Comparison of ENCODE assay signal across 11 mouse cellular contexts in genomic region chr11:99121218-99121631, GRCm38 (mm10). TPM values are rescaled to one million over a fixed set of nuclear protein-coding genes. Genes with fewer than 3 reads are reported as not detected.
DNase-seq lines count a peak whose midpoint lies in the region; ATAC-seq and TF ChIP-seq lines count a peak whose summit lies in the region.
"Had no signal": no experiment of that assay in that cellular context is flagged by ENCODE, and none has a peak within 500 bp of the region (broad histone marks: within the 10 kb centered on the region; RNA-seq: fewer than 3 reads in every experiment).

No protein-coding gene starts in this region.

- peak overlapping the region; percentile 81 for H3K27ac ChIP-seq in gastrocnemius, adult 2 months
- peak overlapping the region; percentile 94 for H3K27ac ChIP-seq in embryonic facial prominence, embryonic 12.5 days
- H3K27ac ChIP-seq in limb, embryonic 13.5 days, result peak overlapping the region; percentile 89

- no peaks in the 10 kb centered on the region for H3K36me3 ChIP-seq in embryonic facial prominence, embryonic 12.5 days
- H3K36me3 ChIP-seq in limb, embryonic 13.5 days, result no peaks in the 10 kb centered on the region

- no peak for DNase-seq in gastrocnemius, adult 2 months
- DNase-seq in gastrocnemius, postnatal 25 days, result no peak
- peak; percentile 73 to 84 for DNase-seq in left cerebral cortex, adult 18-20 months (ENCODE audit: low spot score in 2 of 2)
- no peak for DNase-seq in left cerebral cortex, postnatal 4 days
- no peak for DNase-seq in cerebellum, adult 9-11 months
- no peak for DNase-seq in testis, postnatal 10 days (ENCODE audit: low spot score)
- DNase-seq: cerebellum, postnatal 36 days; kidney, adult 9 months had no signal

- H3K9ac ChIP-seq in embryonic facial prominence, embryonic 12.5 days, result no peak overlapping the region
- no peak overlapping the region for H3K9ac ChIP-seq in limb, embryonic 13.5 days

- H3K27me3 ChIP-seq in embryonic facial prominence, embryonic 12.5 days, result no peaks in the 10 kb centered on the region
- H3K27me3 ChIP-seq in limb, embryonic 13.5 days, result no peaks in the 10 kb centered on the region

- H3K9me3 ChIP-seq in embryonic facial prominence, embryonic 12.5 days, result no peaks in the 10 kb centered on the region
- H3K9me3 ChIP-seq in limb, embryonic 13.5 days, result peaks cover 5% of the 10 kb centered on the region; the same call in 1 of the 2 replicates

- H3K4me1 ChIP-seq in embryonic facial prominence, embryonic 12.5 days, result peaks cover 49% of the 10 kb centered on the region
- H3K4me1 ChIP-seq in limb, embryonic 13.5 days, result peaks cover 34% of the 10 kb centered on the region

- WGBS in embryonic facial prominence, embryonic 12.5 days, result 37% methylated on average over 14 of the region's 14 CpGs
- 34% methylated on average over 14 of the region's 14 CpGs for WGBS in limb, embryonic 13.5 days

- intact Hi-C loops in gastrocnemius, adult 2 months (cut with DNase I), result loop anchor here (10.0 kb wide), 1 partner anchor 196 kb away; the partner anchor contains the start of gene Rara
- intact Hi-C loops in left cerebral cortex, postnatal 4 days (cut with DNase I), result loop anchor here (10.0 kb wide), 1 partner anchor 196 kb away; the partner anchor contains the start of gene Rara

- TF ChIP-seq CTCF in gastrocnemius, adult 2 months (IDR thresholded peaks at IDR 0.05), result no peak

- 0 out of 2 replicates have a peak, but pooled peaks have one; percentile 50 for ATAC-seq in embryonic facial prominence, embryonic 12.5 days (ENCODE audit: insufficient number of reproducible peaks, insufficient read depth, low FRiP score, low TSS enrichment)
- ATAC-seq in limb, embryonic 13.5 days (ENCODE audit: low FRiP score, low read depth), result no peak

- no peak overlapping the region for H3K4me2 ChIP-seq in embryonic facial prominence, embryonic 12.5 days (replicated peaks)
- H3K4me2 ChIP-seq in limb, embryonic 13.5 days (replicated peaks), result no peak overlapping the region

- H3K4me3 ChIP-seq in gastrocnemius, adult 2 months, result no peak overlapping the region
- no peak overlapping the region for H3K4me3 ChIP-seq in embryonic facial prominence, embryonic 12.5 days
- H3K4me3 ChIP-seq in limb, embryonic 13.5 days, result no peak overlapping the region

RNA-seq across cellular contexts. Expression of gene Tns4, which starts 32.1 kb away (rescaled TPM):
- total RNA-seq in gastrocnemius, adult 2 months (2021), result under 1 TPM in 1 of 2 experiments, not detected in 1; 0.22 TPM
- total RNA-seq in gastrocnemius, postnatal 25 days (2021), result under 1 TPM in 1 of 2 experiments, not detected in 1; 0.05 TPM
- total RNA-seq in left cerebral cortex, adult 18-20 months (2021), result under 1 TPM; 0.14 to 0.16 TPM
- total RNA-seq in left cerebral cortex, postnatal 4 days (2021), result not detected
- 0.24 and 0.28 TPM in 2 replicates for polyA plus RNA-seq in embryonic facial prominence, embryonic 12.5 days (2016; fragmentation: Nextera tagmentation; extraction: Ambion mirVana)
- 0.55 and 1.2 TPM in 2 replicates for polyA plus RNA-seq in limb, embryonic 13.5 days (2015; fragmentation: Nextera tagmentation; extraction: Ambion mirVana)

RNA-seq across cellular contexts. Expression of gene Ccr7, which starts 33.7 kb away (rescaled TPM):
- total RNA-seq in gastrocnemius, adult 2 months (2021), result not detected
- total RNA-seq in gastrocnemius, postnatal 25 days (2021), result not detected
- total RNA-seq in left cerebral cortex, adult 18-20 months (2021), result under 1 TPM in 1 of 2 experiments, not detected in 1; 0.49 TPM
- not detected for total RNA-seq in left cerebral cortex, postnatal 4 days (2021)
- 0.81 TPM in 2 replicates for polyA plus RNA-seq in embryonic facial prominence, embryonic 12.5 days (2016; fragmentation: Nextera tagmentation; extraction: Ambion mirVana)
- polyA plus RNA-seq in limb, embryonic 13.5 days (2015; fragmentation: Nextera tagmentation; extraction: Ambion mirVana), result 0.39 and 0.83 TPM in 2 replicates
- total RNA-seq: left cerebral cortex, postnatal 14 days had no signal

Comparison
In these comparisons a context has a peak if more than half of its experiments do, and no peak if none do; other contexts are left out.
1. DNase-seq: peak in left cerebral cortex, adult 18-20 months (2 of 2); none in gastrocnemius, adult 2 months (single experiment), gastrocnemius, postnatal 25 days (single experiment), left cerebral cortex, postnatal 4 days (single experiment), cerebellum, adult 9-11 months (single experiment) and testis, postnatal 10 days (single experiment).
2. Peak in every context shown above with its lines, with median percentiles within 50 percentile points of each other: H3K27ac ChIP-seq.